Mouse (Mus musculus) left cerebral cortex, adult 2 months (tissue): ENCODE measurements at regions not wholly inside any gene's neighbourhood (a gene's known extent, or its start where the extent isn't known, plus 50 kb on each side); places are given as distances from the start of the nearest gene placed in this dataset.

Experiments used
- DNase-seq, 2 experiments: peaks; one replicate each; pipeline ENCODE4 v3.0.0; 2021 to 2022; ENCODE audit warnings: low spot score in 2 of 2, mixed read lengths in 1 of 2; ENCODE audit errors: extremely low spot score in 1 of 2
- H3K27ac ChIP-seq: fragments of 200-600 bp; 2 replicates; pipeline ENCODE4 v1.8.1; 2022
- H3K4me3 ChIP-seq: fragments of 200-600 bp; 2 replicates; pipeline ENCODE4 v1.8.1; 2022
- CTCF ChIP-seq: fragments of 200-600 bp; IDR thresholded peaks from 2 replicates; pipeline ENCODE4 v1.8.1; 2022; ENCODE audit warnings: antibody characterized with exemption, mild to moderate bottlenecking, moderate library complexity
- intact Hi-C: fragments of 180-260 bp; cut with DNase I; formaldehyde crosslinking; loops from one replicate; pipeline ENCODE4 v1.15.1; 2025

DNA sequence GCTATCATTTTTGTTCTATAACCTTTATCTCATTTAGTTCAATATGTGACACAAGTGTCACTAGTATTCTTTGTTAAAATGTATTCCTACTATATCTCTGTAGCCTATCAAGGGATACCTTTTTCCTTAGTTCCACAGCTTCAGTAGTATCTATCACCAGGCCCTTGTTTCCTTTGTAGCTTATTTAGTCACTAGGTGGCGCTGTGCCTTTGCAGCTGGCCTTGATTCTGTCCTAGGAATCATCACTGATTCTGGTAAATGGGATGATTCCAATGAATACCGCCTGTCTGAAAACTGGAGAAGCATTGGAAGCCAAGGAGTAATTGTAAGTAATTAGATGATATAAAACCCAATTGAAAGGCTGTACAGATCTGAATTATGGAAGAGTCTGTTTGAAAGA, 139.3 kb downstream of the Dcaf12l2 start:
- Histone ChIP-seq H3K27ac (no peak overlapping the region), H3K4me3 (no peak overlapping the region)
- DNase-seq = no peak
- peak; percentile 54 for TF ChIP-seq CTCF
- intact Hi-C loops = no loop called here
